Mouse (Mus musculus) hematopoietic stem cell, adult 5-6 weeks (primary cell): Measurements from ENCODE around the gene 4930412O13Rik. TPM values are rescaled to one million over a fixed set of nuclear protein-coding genes. Genes with fewer than 3 reads are reported as not detected.
A peak's percentile ranks its signal among the peaks of the same experiment; 100 is the strongest.

Experiments used
- ATAC-seq, 2 experiments: fragments of 125-278 bp in 1 of 2; replicated peaks in 1 of 2; 2 replicates each; pipeline ENCODE4 v1.8.0; 2016 to 2017; ENCODE audit warnings: inconsistent platforms in 2 of 2, mild to moderate bottlenecking in 2 of 2, moderate number of reproducible peaks in 2 of 2, low read depth in 1 of 2, moderate TSS enrichment in 1 of 2; ENCODE audit not compliant: low FRiP score in 2 of 2, poor library complexity in 2 of 2, severe bottlenecking in 2 of 2, insufficient read depth in 1 of 2, low TSS enrichment in 1 of 2
- total RNA-seq: library from RNA; stranded (forward); fragments of 172-1452, 232-1000 nt; gene quantifications from 2 replicates; pipeline ENCODE4 v1.2.3, GENCODE M21; 2017

The 4930412O13Rik gene
- total RNA-seq, 1 experiment from 2014 or later: not detected

DNA sequence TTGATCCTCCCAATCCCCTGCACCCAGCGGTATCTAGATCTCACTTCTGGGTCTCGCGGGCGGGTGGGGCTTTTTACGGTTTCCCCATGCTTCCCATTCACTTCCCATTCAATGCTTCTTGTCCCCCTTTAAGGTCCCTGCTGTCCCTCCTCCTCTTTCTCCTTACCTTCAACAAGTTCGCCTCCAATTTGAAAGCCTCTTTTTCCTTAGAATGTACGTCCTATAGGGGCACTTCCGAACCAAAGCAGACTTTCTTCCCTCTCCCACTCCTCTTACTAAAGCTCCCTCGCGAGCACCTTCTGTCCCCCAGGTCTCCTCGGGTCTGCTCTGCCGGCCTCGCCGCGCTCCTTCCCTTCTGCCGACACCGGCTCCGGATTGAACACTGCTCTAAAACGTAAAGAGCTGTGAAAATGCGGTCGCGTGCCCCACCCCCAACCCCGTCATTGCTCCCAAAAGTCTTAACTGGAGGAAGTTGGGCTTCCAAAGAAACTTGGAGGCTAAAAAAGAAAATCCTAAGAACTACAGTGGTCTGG, 8.7 kb downstream of the 4930412O13Rik start, which contains the start of gene Gata3:
Gene Gata3 (minus strand): TSS at position 384 of the 533 bp plus-strand sequence.
- ATAC-seq: 0 out of 4 replicates have a peak, but pooled peaks of 1 of the 2 experiments have one; percentile 1

DNA sequence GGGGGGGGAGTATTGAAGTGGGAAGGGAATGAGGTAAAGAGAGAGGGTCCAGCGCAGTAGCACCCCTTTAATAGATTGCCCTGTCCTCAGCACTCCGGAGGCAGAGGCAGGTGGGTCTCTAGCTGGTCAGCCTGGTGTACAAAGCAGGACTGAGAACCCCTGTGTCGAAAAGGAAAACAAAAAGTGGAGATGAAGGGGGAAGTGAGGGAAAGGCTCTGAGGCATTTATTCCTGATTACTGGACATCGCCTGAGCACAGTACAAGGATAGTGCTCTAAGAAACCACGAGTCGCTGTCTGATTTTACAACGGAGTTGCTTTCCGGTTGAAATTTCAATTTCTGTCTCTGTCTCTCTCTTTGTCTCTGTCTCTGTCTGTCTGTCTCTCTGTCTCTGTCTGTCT, 9.2 kb downstream of the 4930412O13Rik start:
- ATAC-seq: no peak

DNA sequence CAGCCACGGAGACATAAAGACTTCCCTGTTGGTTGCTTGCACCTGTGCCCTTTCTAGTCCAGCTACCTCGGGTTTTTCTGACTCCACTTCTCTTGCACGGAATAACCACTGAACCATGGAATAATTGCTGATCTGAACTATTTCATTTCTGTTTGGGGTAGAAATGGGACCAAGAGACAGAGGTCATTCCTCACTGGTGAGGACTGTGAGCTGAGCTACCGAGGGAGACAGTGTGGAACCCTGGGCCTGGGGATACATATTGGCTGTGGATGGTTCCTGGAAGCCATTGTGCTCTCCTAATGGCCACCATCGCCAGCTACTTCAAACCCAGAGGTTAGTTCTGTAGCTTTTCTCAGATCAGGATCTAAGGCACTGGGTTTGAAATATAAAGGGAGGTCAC, 9.9 kb downstream of the 4930412O13Rik start:
- ATAC-seq: no peak

DNA sequence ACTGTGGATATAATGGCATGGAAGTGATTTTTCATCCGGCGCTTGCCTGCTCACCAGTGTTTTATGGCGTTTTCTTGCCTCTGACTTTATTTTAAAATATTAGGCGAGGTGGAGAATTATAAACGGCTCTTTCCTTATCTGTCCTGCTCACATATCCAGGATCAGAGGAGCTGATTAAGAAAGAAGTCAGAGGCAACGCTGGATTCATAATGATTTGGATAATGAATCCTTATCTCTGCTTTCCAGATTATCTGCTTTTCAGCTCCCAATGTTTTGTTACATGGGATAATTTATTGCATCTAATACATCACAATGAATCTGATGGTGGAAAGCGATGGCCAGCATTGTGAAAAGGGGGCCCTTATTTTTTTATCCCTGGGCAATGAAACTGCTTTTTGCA, 11.5 kb downstream of the 4930412O13Rik start:
- ATAC-seq: no peak

DNA sequence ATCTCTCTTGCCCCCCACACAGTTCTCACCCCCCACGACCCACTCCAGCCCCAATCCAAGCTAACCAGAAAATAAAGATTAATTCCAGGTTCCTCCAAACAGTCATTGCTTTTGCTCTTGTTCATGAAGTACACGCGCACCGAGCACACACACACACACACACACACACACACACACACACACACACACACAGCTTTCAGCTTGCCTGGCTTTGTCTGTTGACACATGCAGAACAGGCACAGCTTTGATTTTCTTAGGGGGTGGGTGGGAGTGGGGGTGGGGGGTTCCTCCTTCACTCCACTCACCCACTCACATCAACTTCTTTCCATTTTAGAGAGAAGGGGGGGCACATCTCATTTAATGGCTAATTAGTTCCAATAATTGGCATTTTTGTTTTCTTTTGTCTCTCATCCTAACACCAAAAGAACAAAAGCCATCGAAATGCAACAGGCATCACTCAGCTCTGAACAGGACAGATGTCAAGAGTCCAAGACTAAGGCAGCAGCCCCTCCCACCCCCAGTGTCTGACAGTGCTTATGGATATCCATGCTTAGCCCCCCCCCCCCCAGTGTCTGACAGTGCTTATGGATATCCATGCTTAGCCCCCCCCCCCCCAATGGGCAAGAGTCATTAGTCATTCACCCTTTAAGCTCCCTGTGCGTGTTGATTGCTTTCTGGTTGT, 12.4 kb downstream of the 4930412O13Rik start:
- no peak for ATAC-seq

DNA sequence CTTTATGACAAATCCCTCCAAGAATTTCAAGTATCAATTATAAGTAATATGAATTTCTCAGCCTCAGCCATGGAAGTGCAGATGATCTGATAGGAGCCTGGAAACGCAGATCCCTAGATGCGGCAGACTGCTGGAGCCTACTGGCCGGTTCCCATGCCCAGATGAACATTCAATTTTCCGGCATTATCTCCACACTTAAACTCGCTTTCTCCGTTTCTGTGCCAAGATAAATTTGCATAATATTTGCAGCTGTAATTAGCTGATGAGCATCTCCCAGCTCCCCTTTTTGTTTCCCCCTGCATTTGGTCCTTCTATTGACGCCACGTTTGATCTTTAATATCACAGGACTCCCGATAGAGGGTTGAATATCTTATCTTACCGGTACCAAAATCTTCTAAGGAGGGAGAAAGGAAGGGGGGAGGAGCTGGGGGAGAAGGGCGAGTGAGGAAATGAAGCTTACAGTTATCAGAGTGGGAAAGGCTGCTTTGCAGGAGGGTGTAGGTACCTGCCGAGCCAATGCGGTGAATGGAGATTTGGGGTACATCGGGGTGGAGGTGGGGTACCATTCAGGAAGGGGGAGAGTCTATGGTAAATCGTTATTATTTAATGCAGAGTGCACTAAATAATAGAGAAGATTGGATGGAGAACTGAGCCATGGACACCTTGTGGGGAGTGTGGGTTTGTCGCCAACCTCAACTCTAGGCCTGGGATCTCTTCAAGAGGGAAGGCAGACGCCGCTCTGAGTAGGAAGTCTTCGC, 14.0 kb downstream of the 4930412O13Rik start:
- ATAC-seq: no peak

DNA sequence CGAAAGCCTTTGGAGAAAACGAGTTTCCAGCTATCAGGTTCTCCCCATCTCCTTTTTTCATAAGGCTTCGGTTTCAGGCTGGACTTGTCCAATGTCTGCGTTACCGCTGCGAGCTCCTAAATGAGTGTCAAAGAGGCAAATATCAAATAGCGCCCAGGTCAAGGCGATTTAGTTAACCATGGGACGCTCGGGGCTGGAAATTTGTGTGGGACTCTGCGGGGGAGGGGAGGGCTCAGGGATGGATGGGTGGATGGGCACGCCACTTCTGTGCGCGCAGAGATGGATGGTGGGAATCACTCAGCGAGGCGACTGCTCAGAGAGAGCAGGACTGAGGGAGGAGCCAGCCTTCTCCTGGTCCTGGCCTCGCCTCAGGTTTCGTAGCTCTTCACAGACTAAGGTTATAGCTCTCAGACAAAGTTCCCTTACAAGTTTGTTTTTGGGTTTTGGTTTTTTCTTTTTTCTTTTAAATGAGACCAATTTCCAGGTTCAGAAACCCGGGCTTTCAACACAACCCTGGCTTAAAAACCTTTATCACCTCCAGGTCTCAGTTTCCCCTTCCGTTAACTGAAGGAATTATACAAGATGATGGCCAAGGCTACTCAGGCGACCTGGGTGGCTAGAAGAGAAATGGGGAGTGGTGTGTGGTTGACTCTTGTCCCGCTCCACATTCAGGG, 15.2 kb downstream of the 4930412O13Rik start:
- ATAC-seq: no peak

DNA sequence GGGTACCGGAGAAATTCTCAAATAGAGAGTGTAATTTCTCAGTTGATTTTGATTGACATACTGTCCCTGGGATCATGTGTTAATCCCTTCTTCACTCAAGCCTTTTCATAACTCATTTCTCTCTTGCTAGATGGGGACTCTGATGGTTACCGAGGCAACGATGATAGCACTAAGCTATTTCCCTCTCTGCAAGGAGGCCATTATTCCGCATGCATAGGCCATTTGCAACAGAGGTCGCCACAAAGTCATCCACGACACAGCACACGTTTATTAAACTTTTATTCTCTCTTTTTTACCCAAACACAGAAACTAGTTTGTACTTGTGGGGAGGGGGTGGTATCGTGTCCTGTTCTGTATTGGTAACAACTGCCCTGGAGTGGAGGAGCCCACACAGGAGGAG, 16.8 kb downstream of the 4930412O13Rik start:
- no peak for ATAC-seq

DNA sequence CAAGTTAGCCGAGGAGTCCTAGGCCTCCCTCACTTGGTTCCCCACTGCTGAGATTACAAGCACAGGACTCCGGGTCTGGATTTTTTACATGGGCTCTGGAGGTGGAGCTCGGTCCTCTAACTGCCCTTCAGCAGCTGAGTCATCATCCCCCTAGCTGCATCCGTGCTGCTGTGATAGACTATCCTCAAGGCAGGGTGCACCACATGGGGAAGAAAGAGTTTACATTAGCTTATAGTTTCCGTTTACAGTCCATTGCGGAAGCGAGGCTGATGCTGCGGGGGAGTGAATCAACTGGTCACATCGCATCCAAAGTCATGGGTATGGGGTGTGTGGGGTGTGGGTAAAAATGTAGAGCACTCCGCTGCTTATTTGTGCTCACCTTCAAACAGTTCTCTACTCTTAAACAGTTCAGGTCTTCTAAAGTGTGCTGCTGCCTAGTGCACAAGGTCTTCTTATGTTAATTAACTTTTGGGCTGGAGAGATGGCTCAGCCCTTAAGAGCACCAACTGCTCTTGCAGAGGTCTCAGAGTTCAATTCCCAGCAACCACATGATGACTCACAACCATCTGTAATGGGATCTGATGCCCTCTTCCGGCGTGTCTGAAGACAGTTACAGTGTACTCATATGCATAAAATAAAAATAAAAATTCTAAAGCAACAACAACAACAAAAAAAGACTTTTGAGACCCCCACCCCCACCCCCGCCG, 23.0 kb downstream of the 4930412O13Rik start:
- no peak for ATAC-seq

DNA sequence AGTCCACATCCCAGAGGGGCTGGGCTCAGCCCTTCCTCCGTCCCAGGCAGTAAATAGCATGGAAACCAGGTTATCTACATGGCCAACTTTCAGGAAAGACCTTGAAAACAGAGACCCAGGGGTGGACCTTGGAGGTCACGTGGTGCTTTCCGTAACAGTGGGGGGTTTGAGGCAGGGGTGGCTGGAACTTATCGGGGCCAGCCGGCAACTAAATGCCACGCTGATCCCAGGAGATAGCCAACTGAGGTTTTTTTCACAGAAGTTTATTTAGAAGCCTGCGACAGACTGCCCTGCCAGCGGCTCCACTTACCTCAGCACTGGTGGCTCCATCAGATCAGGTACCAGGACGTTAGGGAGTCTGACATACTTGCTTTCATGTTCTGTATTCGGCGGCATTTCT, 24.9 kb downstream of the 4930412O13Rik start:
- ATAC-seq: peak; percentile 35 to 44; a peak in 2 of 4 replicates

DNA sequence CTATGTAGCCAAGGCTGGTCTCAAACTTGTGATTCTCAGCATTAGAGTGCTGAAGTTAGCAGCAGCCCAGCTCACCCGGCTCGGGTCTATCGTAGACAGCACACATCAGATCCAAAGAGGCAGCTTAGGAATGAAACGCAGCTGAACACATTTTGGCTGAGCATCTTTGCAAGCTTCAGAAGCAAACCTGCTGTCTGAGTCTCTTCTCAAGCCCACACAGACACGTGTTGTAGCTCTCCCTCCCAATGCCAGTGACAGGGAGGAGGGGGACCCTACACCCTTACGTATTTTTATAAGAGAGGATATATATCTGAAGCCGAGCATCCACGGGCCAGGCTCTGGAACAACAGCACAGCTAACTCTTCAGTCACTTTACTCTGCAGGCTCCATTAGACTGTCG, 36.5 kb downstream of the 4930412O13Rik start:
- ATAC-seq: no peak

DNA sequence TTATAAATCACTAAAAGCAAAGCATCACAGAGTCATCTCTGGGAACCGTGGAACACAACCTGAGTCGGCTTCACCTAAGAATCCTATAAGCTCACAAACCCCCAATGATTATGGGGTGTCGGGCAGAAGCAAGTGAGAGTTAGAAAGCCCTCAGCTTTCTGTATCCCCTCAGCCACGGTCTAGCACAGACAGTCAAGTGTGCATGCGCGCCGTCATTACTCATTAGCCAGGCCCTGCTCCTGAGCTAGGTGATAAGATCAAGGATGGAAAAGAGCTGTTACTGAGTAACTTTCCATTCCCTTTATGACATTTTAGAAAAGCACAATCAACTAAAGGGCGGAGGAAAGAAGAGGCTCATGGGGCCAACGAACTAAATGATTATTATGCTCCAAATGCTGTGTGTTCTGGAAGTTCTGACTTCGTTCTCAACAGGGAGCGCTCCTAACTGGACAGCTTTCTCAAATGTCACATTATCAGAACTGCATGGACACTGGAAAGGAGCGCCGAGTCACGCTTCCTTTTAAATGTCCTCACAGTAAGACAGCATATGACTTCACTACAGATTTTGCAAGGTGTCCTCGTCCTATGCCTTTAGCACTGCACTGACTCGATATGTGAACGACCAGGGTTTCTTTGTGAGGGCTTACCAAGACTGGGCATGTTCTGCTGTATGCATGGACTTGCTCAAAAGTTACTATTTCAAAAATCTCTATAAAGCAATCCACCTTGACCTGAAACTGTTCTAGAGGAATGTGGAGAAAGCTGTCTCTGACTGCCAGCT, 37.8 kb downstream of the 4930412O13Rik start:
- no peak for ATAC-seq

DNA sequence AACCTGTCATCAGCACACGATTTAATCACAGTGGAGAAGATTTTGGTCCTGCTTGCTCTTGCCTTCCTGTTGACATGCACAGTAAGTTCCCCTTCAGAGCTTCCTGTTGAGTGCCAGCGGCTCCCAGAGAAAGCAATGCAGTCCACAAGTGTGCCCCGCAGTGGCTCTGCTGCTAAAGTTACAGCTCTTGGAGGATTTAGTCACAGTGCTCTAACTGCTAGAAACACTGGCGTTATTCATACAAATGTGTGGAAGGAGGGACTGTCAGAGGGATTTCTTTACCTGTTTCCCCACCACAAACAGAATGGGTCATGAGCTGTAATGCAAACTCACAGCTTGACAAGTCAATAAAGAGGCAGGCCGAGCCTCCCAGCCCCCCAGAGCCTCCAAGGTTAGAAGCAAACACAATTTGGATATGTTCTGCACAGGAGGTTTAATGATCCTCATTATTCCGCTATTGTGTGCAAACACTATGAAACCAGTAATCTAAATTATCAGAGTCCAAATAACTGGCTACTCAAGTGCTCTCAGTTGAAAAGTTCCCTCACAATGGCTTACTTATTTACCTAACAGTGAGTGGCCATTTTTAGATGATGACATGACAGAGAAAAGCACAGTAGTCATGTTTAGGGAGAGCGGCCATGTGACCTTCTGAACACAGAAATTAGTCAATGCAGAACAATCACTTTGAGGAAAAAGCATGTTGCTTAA, 45.3 kb downstream of the 4930412O13Rik start:
- ATAC-seq: peak; percentile 79 to 82

DNA sequence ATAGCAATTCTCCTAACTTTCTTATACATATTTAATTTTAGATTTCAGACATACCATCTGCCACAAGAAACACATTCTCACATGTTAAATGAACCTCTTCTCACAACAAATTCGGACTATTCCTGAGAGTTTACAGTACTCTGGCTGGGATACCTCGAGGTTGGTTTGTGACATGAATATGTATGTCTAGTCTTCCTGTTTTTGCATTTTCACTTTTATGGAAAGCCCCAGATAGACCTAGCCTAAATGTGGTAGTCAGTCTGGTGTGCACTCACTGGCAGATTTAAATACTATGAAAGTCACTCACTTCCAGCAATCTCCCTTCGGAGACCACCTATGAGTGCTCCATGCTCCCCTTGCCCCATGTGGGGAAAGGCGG, 45.8 kb downstream of the 4930412O13Rik start:
- ATAC-seq: no peak
